Comparison of ENCODE assay signal across 8 mouse cellular contexts in genomic region chr3:63554872-63555271, GRCm38 (mm10).
DNase-seq lines count a peak whose midpoint lies in the region; ATAC-seq and TF ChIP-seq lines count a peak whose summit lies in the region.

No protein-coding gene starts in this region.

- peak; percentile 1; the same call in 1 of the 2 replicates for TF ChIP-seq CTCF in spleen, adult 2 months (IDR thresholded peaks at IDR 0.05; ENCODE audit: extremely low read depth, insufficient read depth, insufficient read length, insufficient replicate concordance)
- TF ChIP-seq CTCF in kidney, postnatal 0 days (IDR thresholded peaks at IDR 0.05; ENCODE audit: low read depth) = peak; percentile 82

- ATAC-seq in forebrain, embryonic 15.5 days (replicated peaks) = peak; percentile 82
- no peak for ATAC-seq in kidney, postnatal 0 days (replicated peaks; ENCODE audit: low FRiP score, low read depth)

- peak; percentile 22 for DNase-seq in adrenal gland, postnatal 10 days
- no peak for DNase-seq in adrenal gland, adult 18-20 months (ENCODE audit: low spot score in 2 of 2)
- DNase-seq in spleen, adult 2 months (ENCODE audit: low read depth in 1 of 2, low spot score in 2 of 2) = no peak
- no peak for DNase-seq in spleen, postnatal 14 days (ENCODE audit: low spot score in 2 of 2)
- peak; percentile 85 for DNase-seq in kidney, postnatal 0 days (ENCODE audit: low spot score)
- peak; percentile 86 for DNase-seq in mesoderm, embryonic 11.5 days (ENCODE audit: low read depth, low spot score)
- no peak for DNase-seq in spleen, adult 18-20 months

- H3K4me1 ChIP-seq in spleen, adult 2 months (ENCODE audit: control insufficient read depth, insufficient read depth, insufficient read length) = no peaks in the 10 kb centered on the region
- no peaks in the 10 kb centered on the region for H3K4me1 ChIP-seq in forebrain, embryonic 15.5 days
- no peaks in the 10 kb centered on the region for H3K4me1 ChIP-seq in kidney, postnatal 0 days (replicated peaks; ENCODE audit: insufficient read depth, low read length)

- H3K36me3 ChIP-seq in spleen, adult 2 months (ENCODE audit: control insufficient read depth, insufficient read depth, low read length) = no peaks in the 10 kb centered on the region
- H3K36me3 ChIP-seq in forebrain, embryonic 15.5 days = no peaks in the 10 kb centered on the region
- H3K36me3 ChIP-seq in kidney, postnatal 0 days (ENCODE audit: insufficient read depth, low read length) = no peaks in the 10 kb centered on the region

- H3K27ac ChIP-seq in spleen, adult 2 months (ENCODE audit: insufficient read depth, low read length) = no peak overlapping the region
- H3K27ac ChIP-seq in forebrain, embryonic 15.5 days (replicated peaks) = no peak overlapping the region
- no peak overlapping the region for H3K27ac ChIP-seq in kidney, postnatal 0 days

- no peak overlapping the region for H3K4me2 ChIP-seq in forebrain, embryonic 15.5 days (replicated peaks)
- H3K4me2 ChIP-seq in kidney, postnatal 0 days (ENCODE audit: low read length) = peak overlapping the region; percentile 28; the same call in 1 of the 2 replicates

- no peaks in the 10 kb centered on the region for H3K9me3 ChIP-seq in forebrain, embryonic 15.5 days
- no peaks in the 10 kb centered on the region for H3K9me3 ChIP-seq in kidney, postnatal 0 days (replicated peaks; ENCODE audit: low read length)

- H3K9ac ChIP-seq in forebrain, embryonic 15.5 days (replicated peaks) = no peak overlapping the region
- no peak overlapping the region for H3K9ac ChIP-seq in kidney, postnatal 0 days (ENCODE audit: low read depth, low read length)

- WGBS in spleen, adult 2 months = 7% methylated on average over 9 of the region's 9 CpGs
- 3% methylated on average over 9 of the region's 9 CpGs for WGBS in forebrain, embryonic 15.5 days
- 5% methylated on average over 9 of the region's 9 CpGs for WGBS in kidney, postnatal 0 days

- H3K4me3 ChIP-seq in spleen, adult 2 months (ENCODE audit: extremely low read depth, insufficient read depth, insufficient read length) = no peak overlapping the region
- no peak overlapping the region for H3K4me3 ChIP-seq in forebrain, embryonic 15.5 days
- H3K4me3 ChIP-seq in kidney, postnatal 0 days (replicated peaks; ENCODE audit: low read depth, low read length) = no peak overlapping the region

- H3K27me3 ChIP-seq in spleen, adult 2 months (ENCODE audit: control insufficient read depth, insufficient read depth, low read length) = no peaks in the 10 kb centered on the region
- H3K27me3 ChIP-seq in forebrain, embryonic 15.5 days = no peaks in the 10 kb centered on the region
- no peaks in the 10 kb centered on the region for H3K27me3 ChIP-seq in kidney, postnatal 0 days (ENCODE audit: insufficient read depth, low read length)

- no peak for TF ChIP-seq POLR2A in spleen, adult 2 months (IDR thresholded peaks at IDR 0.05; ENCODE audit: low read depth, low read length)

Comparison
In these comparisons a context has a peak if more than half of its experiments do, and no peak if none do; other contexts are left out.
1. DNase-seq: peak in adrenal gland, postnatal 10 days (single experiment), kidney, postnatal 0 days (single experiment) and mesoderm, embryonic 11.5 days (single experiment); none in adrenal gland, adult 18-20 months (0 of 2), spleen, adult 2 months (0 of 2), spleen, postnatal 14 days (0 of 2) and spleen, adult 18-20 months (0 of 2).